Mouse (Mus musculus) kidney, postnatal 36 days (tissue): ENCODE results near the gene Ntan1.
"Not testable (repeated sequence)": the region's sequence is repeated elsewhere in the genome, so short reads cannot be mapped to it uniquely, and the experiment has no call there.

Source experiments
- DNase-seq, 2 experiments: peaks; one replicate each; pipeline ENCODE4 v3.0.0; 2021 to 2022; ENCODE audit warnings: mixed read lengths in 2 of 2

Ntan1 gene

GRCm38 (mm10) chr16:13818560-13819393 lies at the start of gene Ntan1:
TSS of gene Ntan1 (plus strand) at chr16:13818845.
- peak; percentile 97 for DNase-seq

DNA sequence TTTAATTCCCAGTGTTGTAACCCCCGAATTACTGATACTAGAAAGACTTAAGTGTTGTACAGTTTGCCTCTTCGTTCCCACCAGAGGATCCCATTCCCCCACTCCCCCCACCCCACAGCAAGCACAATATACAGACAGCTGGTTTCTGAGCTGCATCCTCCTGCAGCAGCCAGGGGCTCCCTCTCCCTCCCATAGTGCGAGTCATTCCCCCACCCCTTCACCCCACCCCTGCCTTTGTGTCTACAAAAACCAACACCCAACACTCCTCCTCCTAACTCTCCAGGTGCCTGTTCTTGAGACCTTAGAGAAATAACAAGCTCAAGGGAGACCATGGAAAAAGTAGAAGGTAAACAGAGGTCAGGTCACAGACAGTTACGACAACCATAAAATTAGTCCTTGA lies 47.0 kb upstream of the Ntan1 start:
- not testable (repeated sequence) for DNase-seq

- not testable (repeated sequence) for DNase-seq
These were observed 46.6 kb upstream of the Ntan1 start for GRCm38 (mm10) chr16:13772051-13772450.

GRCm38 (mm10) chr16:13774011-13774410 lies 44.6 kb upstream of the Ntan1 start:
- peak; percentile 66 to 73 for DNase-seq

GRCm38 (mm10) chr16:13774651-13775050 lies 44.0 kb upstream of the Ntan1 start:
- DNase-seq = not testable (repeated sequence)

DNA sequence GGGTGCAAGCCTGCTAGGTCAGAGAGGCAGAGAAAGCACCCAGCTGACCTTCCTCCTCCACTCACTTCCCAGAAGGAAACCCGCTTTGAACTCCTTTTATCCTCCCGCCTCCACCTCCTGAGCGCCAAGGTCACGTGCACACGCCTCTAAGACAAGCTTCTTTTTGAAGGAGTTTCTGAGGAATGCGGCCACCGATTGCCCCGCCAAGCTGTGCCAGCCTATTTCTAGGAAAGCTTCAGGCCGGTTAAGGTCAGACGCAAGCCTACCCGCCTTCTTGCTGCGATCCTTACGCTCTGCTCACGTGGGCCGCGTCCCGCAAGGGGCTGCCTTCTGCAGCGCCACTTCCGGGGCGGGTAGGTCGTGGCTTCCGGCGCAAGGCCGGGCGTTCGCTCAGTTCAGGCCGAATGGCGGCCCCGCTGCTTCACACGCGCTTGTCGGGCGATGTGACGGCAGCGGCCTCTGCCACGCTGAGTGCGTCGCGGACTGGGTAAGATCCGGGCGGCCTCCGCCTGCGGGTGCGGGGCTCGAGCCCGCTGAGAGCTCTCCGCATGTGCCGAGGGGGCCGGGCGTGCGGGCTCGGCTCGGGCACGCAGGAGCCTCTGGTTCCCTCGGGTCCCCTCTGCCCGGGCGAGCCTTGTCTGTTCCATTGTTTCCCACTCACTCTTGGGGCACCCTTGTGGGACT lies 38.1 kb upstream of the Ntan1 start, which contains the start of gene Rrn3:
TSS of gene Rrn3 (plus strand) at position 356 of the 684 bp plus-strand sequence.
- peak; percentile 94 to 95 for DNase-seq

GRCm38 (mm10) chr16:13781216-13781615 lies 37.4 kb upstream of the Ntan1 start:
- DNase-seq = no peak

- no peak for DNase-seq
These were observed 32.7 kb upstream of the Ntan1 start for GRCm38 (mm10) chr16:13785932-13786331.

DNA sequence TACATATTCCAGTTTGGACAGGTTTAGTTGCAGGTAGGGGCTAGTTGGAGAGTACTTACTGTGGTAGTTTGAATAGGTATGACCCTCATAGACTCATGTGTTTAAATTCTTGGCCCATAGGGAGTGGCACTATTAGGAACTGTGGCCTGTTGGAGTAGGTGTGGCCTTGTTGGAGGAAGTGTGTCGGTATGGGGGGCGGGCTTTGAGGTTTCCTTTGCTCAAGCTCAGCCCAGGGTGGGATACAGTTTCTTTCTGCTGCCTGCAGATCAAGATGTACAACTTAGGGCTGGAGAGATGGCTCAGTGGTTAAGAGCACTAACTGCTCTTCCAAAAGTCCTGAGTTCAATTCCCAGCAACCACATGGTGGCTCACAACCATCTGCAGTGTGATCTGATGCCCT lies 25.2 kb upstream of the Ntan1 start:
- DNase-seq = not testable (repeated sequence)

GRCm38 (mm10) chr16:13796746-13797175 lies 21.9 kb upstream of the Ntan1 start:
- DNase-seq = no peak

DNA sequence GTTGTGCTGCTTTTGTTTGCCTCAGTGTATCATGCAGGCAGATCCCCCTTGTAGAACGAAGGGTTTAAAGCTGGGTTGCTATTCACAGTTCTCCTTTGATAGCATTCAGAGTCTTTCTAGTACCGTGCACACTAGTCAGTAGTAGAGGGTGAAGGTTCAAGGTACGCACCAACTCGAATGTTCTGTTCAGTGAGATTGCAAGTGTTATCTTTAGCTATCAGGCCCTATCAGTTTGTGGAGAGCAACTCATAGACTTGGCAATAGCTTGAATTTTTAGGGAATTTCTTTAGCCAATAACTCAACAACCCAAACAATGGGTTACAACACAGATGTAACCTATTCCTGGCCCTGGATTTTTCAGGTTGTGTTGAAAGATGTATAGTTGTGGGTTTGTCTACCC lies 17.4 kb upstream of the Ntan1 start:
- no peak for DNase-seq

DNA sequence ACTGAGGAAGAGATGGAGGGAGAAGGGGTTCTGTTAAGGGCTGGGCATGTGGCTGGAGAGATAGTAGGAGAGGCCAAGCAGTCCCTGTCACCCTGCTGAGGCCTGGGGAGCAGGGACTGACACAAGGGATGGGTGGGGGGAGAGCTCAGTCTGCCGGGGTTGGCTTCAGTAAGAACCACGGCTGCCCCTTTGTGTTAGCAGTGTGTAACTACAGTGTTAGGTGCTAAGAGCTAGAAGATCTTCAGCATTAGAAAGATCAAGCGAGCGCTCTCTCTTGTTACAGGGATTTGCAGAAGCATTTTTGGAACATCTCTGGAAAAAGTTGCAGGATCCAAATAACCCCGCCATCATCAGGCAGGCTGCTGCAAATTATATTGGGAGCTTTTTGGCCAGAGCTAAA lies 14.0 kb upstream of the Ntan1 start:
- no peak for DNase-seq

DNA sequence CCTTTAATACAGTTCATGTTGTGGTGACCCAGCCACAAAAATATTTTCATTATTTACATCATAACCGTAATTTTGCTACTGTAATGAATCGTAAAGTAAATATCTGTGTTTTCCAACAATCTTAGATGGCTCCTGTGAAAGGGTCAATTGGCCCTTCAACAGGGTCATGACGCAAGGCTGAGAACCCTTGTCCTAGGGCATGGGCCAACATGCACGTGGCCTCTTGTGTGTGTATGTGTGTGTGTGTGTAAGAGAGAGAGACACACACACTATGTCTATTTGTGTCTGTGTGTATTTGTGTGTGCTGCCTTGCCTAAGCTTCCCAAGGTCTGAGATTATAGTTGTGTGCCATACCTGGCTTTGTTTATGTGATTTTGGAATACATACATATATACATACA lies 11.0 kb upstream of the Ntan1 start:
- no peak for DNase-seq

DNA sequence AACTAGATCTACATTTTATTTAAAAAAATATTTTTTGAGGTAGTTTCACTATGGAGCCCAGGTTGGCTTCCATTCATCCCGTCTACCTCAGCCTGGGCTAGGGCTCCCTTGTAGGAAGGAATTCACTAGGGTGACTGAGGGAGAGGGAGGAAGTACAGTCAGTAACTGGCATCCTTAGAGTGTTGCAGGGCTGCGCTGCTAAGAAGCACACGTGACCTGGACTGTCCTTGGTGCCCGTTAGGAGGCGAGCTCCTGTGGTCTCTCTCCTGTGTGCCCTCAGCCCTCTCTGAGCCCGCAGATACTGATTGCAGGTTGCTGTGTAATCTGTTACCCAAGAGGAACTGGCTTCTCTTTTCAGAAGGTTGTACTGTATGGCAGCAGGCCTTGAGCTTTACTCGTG lies 10.2 kb upstream of the Ntan1 start:
- DNase-seq = no peak

DNA sequence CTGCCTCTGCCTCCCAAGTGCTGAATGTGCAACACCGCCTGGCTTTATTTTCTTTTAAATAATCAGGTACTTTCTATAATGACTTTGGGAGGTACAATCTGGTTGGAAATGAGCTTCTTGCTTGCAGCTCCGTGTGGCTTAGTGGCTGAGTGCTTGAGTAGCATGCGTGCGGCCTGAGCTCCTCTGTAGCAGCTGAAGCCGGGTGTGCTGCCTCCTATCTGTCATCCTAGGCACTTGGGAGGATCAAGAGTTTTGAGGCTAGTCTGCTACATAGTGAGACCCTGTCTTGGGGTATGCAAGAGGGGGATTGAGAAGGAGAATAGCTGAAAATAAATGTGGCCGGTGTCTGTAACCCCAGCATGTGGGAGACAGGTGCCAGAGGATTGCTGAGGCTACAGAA lies 6.5 kb upstream of the Ntan1 start:
- no peak for DNase-seq

GRCm38 (mm10) chr16:13813200-13813599 lies 5.4 kb upstream of the Ntan1 start:
- DNase-seq = no peak

- DNase-seq = no peak
These were observed 724 bp downstream of the Ntan1 start for GRCm38 (mm10) chr16:13819394-13819743.

- DNase-seq = no peak
These were observed 1.3 kb downstream of the Ntan1 start for GRCm38 (mm10) chr16:13819806-13820500.

DNA sequence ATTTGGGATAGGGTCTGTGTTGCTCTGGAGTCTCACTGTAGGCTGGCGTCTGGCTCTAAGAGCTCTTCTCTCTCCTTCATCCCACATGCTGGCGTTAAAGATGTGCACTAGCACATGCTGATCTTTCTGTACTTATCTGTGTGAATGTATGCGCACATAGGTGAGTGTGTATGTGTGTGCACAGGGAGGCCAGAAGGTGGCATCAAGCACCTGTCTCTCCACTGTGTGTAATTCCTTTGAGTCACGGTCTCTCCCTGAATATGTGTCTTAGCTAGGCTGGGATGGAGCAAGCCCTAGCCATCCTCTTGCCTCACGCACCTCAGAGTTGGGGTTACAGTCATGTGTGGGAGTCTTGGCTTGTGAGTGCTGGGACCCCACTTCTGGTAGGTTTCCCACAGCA lies 2.1 kb downstream of the Ntan1 start:
- DNase-seq = no peak

GRCm38 (mm10) chr16:13825781-13826490 lies 7.3 kb downstream of the Ntan1 start:
- DNase-seq = no peak

GRCm38 (mm10) chr16:13826511-13826910 lies 7.9 kb downstream of the Ntan1 start:
- no peak for DNase-seq

DNA sequence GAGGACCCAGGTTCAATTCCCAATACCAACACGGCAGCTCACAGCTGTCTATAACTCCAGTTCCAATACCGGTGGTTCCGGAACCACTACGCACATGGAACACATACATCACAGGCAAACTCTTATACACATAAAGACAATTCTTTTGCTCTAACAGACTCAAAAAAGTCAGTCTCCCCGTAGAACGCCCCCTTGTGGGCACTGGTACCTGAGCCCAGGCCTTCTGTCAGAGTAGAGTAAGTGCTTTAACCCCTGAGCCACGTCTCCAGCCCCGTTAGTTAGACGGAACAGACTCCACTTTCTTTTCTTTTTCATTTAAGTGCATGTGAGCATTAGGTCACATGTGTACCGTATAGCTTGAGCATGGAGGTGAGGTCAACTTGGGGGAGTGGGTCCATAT lies 11.8 kb downstream of the Ntan1 start:
- no peak for DNase-seq

GRCm38 (mm10) chr16:13831606-13832005 lies 13.0 kb downstream of the Ntan1 start:
- peak; percentile 60 to 72 for DNase-seq
